Comparison of ENCODE assay signal across 17 mouse cellular contexts in genomic region chr4:107210483-107211097, GRCm38 (mm10). TPM values are rescaled to one million over a fixed set of nuclear protein-coding genes. Genes with fewer than 3 reads are reported as not detected.
DNase-seq lines count a peak whose midpoint lies in the region; ATAC-seq and TF ChIP-seq lines count a peak whose summit lies in the region.
"Had no signal": no experiment of that assay in that cellular context is flagged by ENCODE, and none has a peak within 500 bp of the region (broad histone marks: within the 10 kb centered on the region; RNA-seq: fewer than 3 reads in every experiment).

No protein-coding gene starts in this region.

- H3K9me3 ChIP-seq in heart, embryonic 12.5 days (replicated peaks) = no peaks in the 10 kb centered on the region
- H3K9me3 ChIP-seq in liver, embryonic 13.5 days (replicated peaks) = no peaks in the 10 kb centered on the region
- no peaks in the 10 kb centered on the region for H3K9me3 ChIP-seq in forebrain, postnatal 0 days (ENCODE audit: low read length)
- H3K9me3 ChIP-seq: embryonic facial prominence, embryonic 12.5 days; forebrain, embryonic 12.5 days; megakaryocyte, embryonic 14.5 days; neural tube, embryonic 12.5 days had no signal

- no peak overlapping the region for H3K4me3 ChIP-seq in heart, embryonic 12.5 days
- H3K4me3 ChIP-seq in liver, embryonic 13.5 days (replicated peaks) = no peak overlapping the region
- no peak overlapping the region for H3K4me3 ChIP-seq in forebrain, postnatal 0 days (ENCODE audit: low read depth, low read length)
- H3K4me3 ChIP-seq: embryonic facial prominence, embryonic 12.5 days; forebrain, embryonic 12.5 days; gastrocnemius, adult 2 months; megakaryocyte, embryonic 14.5 days; neural tube, embryonic 12.5 days had no signal

- peaks cover 19% of the 10 kb centered on the region for H3K27me3 ChIP-seq in heart, embryonic 12.5 days (replicated peaks)
- no peaks in the 10 kb centered on the region for H3K27me3 ChIP-seq in liver, embryonic 13.5 days
- no peaks in the 10 kb centered on the region for H3K27me3 ChIP-seq in forebrain, postnatal 0 days (ENCODE audit: insufficient read depth, low read length)
- H3K27me3 ChIP-seq: embryonic facial prominence, embryonic 12.5 days; forebrain, embryonic 12.5 days; neural tube, embryonic 12.5 days had no signal

- no peak overlapping the region for H3K9ac ChIP-seq in heart, embryonic 12.5 days
- no peak overlapping the region for H3K9ac ChIP-seq in liver, embryonic 13.5 days
- no peak overlapping the region for H3K9ac ChIP-seq in forebrain, postnatal 0 days
- H3K9ac ChIP-seq: embryonic facial prominence, embryonic 12.5 days; forebrain, embryonic 12.5 days; neural tube, embryonic 12.5 days had no signal

- H3K36me3 ChIP-seq in heart, embryonic 12.5 days = peaks cover 15% of the 10 kb centered on the region
- H3K36me3 ChIP-seq in liver, embryonic 13.5 days = 0 out of 2 replicates have a peak, but pooled peaks cover 5% of the 10 kb centered on the region
- H3K36me3 ChIP-seq in forebrain, postnatal 0 days (ENCODE audit: insufficient read depth) = peaks cover 17% of the 10 kb centered on the region

- no peak for DNase-seq in heart, postnatal 36 days
- DNase-seq in 416B (ENCODE audit: low read depth) = peak; percentile 82
- no peak for DNase-seq in liver, embryonic 13.5 days
- DNase-seq in lung, postnatal 25 days (ENCODE audit: low spot score) = peak; percentile 82
- DNase-seq in forebrain, postnatal 0 days = no peak
- DNase-seq in adrenal gland, postnatal 14 days = no peak
- DNase-seq in testis, postnatal 10 days (ENCODE audit: low spot score) = no peak
- DNase-seq: cerebellum, adult 8-10 months; gastrocnemius, adult 2 months had no signal

- no peak overlapping the region for H3K27ac ChIP-seq in heart, embryonic 12.5 days (ENCODE audit: poor library complexity, severe bottlenecking)
- H3K27ac ChIP-seq in liver, embryonic 13.5 days = no peak overlapping the region
- H3K27ac ChIP-seq in forebrain, postnatal 0 days (ENCODE audit: low read depth, low read length) = no peak overlapping the region
- H3K27ac ChIP-seq: embryonic facial prominence, embryonic 12.5 days; forebrain, embryonic 12.5 days; gastrocnemius, adult 2 months; neural tube, embryonic 12.5 days had no signal

- no peak for TF ChIP-seq CTCF in forebrain, postnatal 0 days (IDR thresholded peaks at IDR 0.05; ENCODE audit: low read depth)

- H3K4me1 ChIP-seq in heart, embryonic 12.5 days (replicated peaks) = peaks cover 11% of the 10 kb centered on the region
- H3K4me1 ChIP-seq in liver, embryonic 13.5 days (replicated peaks) = peaks cover 17% of the 10 kb centered on the region
- no peaks in the 10 kb centered on the region for H3K4me1 ChIP-seq in forebrain, postnatal 0 days (ENCODE audit: insufficient read depth)
- H3K4me1 ChIP-seq: embryonic facial prominence, embryonic 12.5 days; forebrain, embryonic 12.5 days; neural tube, embryonic 12.5 days had no signal

- ATAC-seq in heart, embryonic 12.5 days (ENCODE audit: insufficient number of reproducible peaks, low FRiP score) = 0 out of 2 replicates have a peak, but pooled peaks have one; percentile 24
- ATAC-seq in liver, embryonic 13.5 days (ENCODE audit: low read depth) = peak; percentile 25; the same call in 1 of the 2 replicates
- ATAC-seq in forebrain, postnatal 0 days = no peak
- ATAC-seq: hindbrain, embryonic 16.5 days had no signal

- 74% methylated on average over 5 of the region's 5 CpGs for WGBS in heart, embryonic 12.5 days
- 24% methylated on average over 5 of the region's 5 CpGs for WGBS in liver, embryonic 13.5 days (ENCODE audit: insufficient replicate concordance)
- WGBS in forebrain, postnatal 0 days = 89% methylated on average over 5 of the region's 5 CpGs

- intact Hi-C loops in heart, postnatal 36 days (cut with DNase I) = no loop called here

- no peak overlapping the region for H3K4me2 ChIP-seq in heart, embryonic 12.5 days
- H3K4me2 ChIP-seq in liver, embryonic 13.5 days = no peak overlapping the region
- no peak overlapping the region for H3K4me2 ChIP-seq in forebrain, postnatal 0 days (ENCODE audit: low read depth)
- H3K4me2 ChIP-seq: embryonic facial prominence, embryonic 12.5 days; forebrain, embryonic 12.5 days; heart, embryonic 11.5 days; neural tube, embryonic 12.5 days had no signal

RNA-seq across cellular contexts. Expression of gene Ldlrad1, which starts 1.6 kb away (rescaled TPM):
- polyA plus RNA-seq in heart, embryonic 12.5 days (2016; fragmentation: Nextera tagmentation; extraction: Ambion mirVana) = not detected in 2 replicates
- not detected for total RNA-seq in heart, postnatal 36 days (2021)
- not detected in 2 replicates for polyA plus RNA-seq in liver, embryonic 13.5 days (2015; fragmentation: Nextera tagmentation; extraction: Ambion mirVana)
- 0.69 TPM in 1 of 2 replicates, not detected in the other for total RNA-seq in forebrain, postnatal 0 days (2014; rRNA removed)
- polyA plus RNA-seq in forebrain, postnatal 0 days (2015; fragmentation: Nextera tagmentation; extraction: Ambion mirVana) = not detected in 2 replicates
- not detected in 2 replicates for total RNA-seq in adrenal gland, postnatal 14 days (2021)
- total RNA-seq: gastrocnemius, adult 2 months; left cerebral cortex, postnatal 36 days had no signal
- polyA plus RNA-seq: embryonic facial prominence, embryonic 12.5 days; forebrain, embryonic 12.5 days; heart, embryonic 11.5 days; hindbrain, embryonic 16.5 days; neural tube, embryonic 12.5 days had no signal

RNA-seq across cellular contexts. Expression of gene Tceanc2, which starts 31.7 kb away (rescaled TPM):
- polyA plus RNA-seq in heart, embryonic 12.5 days (2016; fragmentation: Nextera tagmentation; extraction: Ambion mirVana) = 15.8 and 28.3 TPM in 2 replicates
- total RNA-seq in heart, postnatal 36 days (2021) = 10 to 100 TPM; 11.5 to 18.3 TPM
- polyA plus RNA-seq in liver, embryonic 13.5 days (2015; fragmentation: Nextera tagmentation; extraction: Ambion mirVana) = 12.7 and 16.9 TPM in 2 replicates
- 13.4 and 22.3 TPM in 2 replicates for total RNA-seq in forebrain, postnatal 0 days (2014; rRNA removed)
- polyA plus RNA-seq in forebrain, postnatal 0 days (2015; fragmentation: Nextera tagmentation; extraction: Ambion mirVana) = 26.5 and 35.4 TPM in 2 replicates
- 27.9 and 31.3 TPM in 2 replicates for total RNA-seq in adrenal gland, postnatal 14 days (2021)

RNA-seq across cellular contexts. Expression of gene Tmem59, which starts 32.4 kb away (rescaled TPM):
- 321 and 334 TPM in 2 replicates for polyA plus RNA-seq in heart, embryonic 12.5 days (2016; fragmentation: Nextera tagmentation; extraction: Ambion mirVana)
- 100 to 1,000 TPM; 150 to 151 TPM for total RNA-seq in heart, postnatal 36 days (2021)
- polyA plus RNA-seq in liver, embryonic 13.5 days (2015; fragmentation: Nextera tagmentation; extraction: Ambion mirVana) = 150 and 179 TPM in 2 replicates
- 126 and 134 TPM in 2 replicates for total RNA-seq in forebrain, postnatal 0 days (2014; rRNA removed)
- polyA plus RNA-seq in forebrain, postnatal 0 days (2015; fragmentation: Nextera tagmentation; extraction: Ambion mirVana) = 361 and 363 TPM in 2 replicates
- total RNA-seq in adrenal gland, postnatal 14 days (2021) = 261 and 291 TPM in 2 replicates

RNA-seq across cellular contexts. Expression of gene Lrrc42, which starts 42.7 kb away (rescaled TPM):
- 60.2 and 63.5 TPM in 2 replicates for polyA plus RNA-seq in heart, embryonic 12.5 days (2016; fragmentation: Nextera tagmentation; extraction: Ambion mirVana)
- 10 to 100 TPM; 12.5 to 13.5 TPM for total RNA-seq in heart, postnatal 36 days (2021)
- 16.8 and 18.1 TPM in 2 replicates for polyA plus RNA-seq in liver, embryonic 13.5 days (2015; fragmentation: Nextera tagmentation; extraction: Ambion mirVana)
- 12.4 and 14.7 TPM in 2 replicates for total RNA-seq in forebrain, postnatal 0 days (2014; rRNA removed)
- polyA plus RNA-seq in forebrain, postnatal 0 days (2015; fragmentation: Nextera tagmentation; extraction: Ambion mirVana) = 27.9 and 36.4 TPM in 2 replicates
- 28.2 and 32.3 TPM in 2 replicates for total RNA-seq in adrenal gland, postnatal 14 days (2021)

RNA-seq across cellular contexts. Expression of gene Hspb11, which starts 42.8 kb away (rescaled TPM):
- polyA plus RNA-seq in heart, embryonic 12.5 days (2016; fragmentation: Nextera tagmentation; extraction: Ambion mirVana) = 44.4 and 47.1 TPM in 2 replicates
- 10 to 100 TPM; 13.3 to 13.8 TPM for total RNA-seq in heart, postnatal 36 days (2021)
- polyA plus RNA-seq in liver, embryonic 13.5 days (2015; fragmentation: Nextera tagmentation; extraction: Ambion mirVana) = 9.1 and 9.2 TPM in 2 replicates
- total RNA-seq in forebrain, postnatal 0 days (2014; rRNA removed) = 17.9 and 20.4 TPM in 2 replicates
- 40.5 and 43.8 TPM in 2 replicates for polyA plus RNA-seq in forebrain, postnatal 0 days (2015; fragmentation: Nextera tagmentation; extraction: Ambion mirVana)
- total RNA-seq in adrenal gland, postnatal 14 days (2021) = 22.4 and 22.6 TPM in 2 replicates

Comparison
In these comparisons a context has a peak if more than half of its experiments do, and no peak if none do; other contexts are left out.
1. DNase-seq: peak in 416B (single experiment) and lung, postnatal 25 days (single experiment); none in heart, postnatal 36 days (0 of 2), liver, embryonic 13.5 days (single experiment), forebrain, postnatal 0 days (single experiment), adrenal gland, postnatal 14 days (single experiment) and testis, postnatal 10 days (single experiment).